Mouse (Mus musculus) colon, adult 2 months (tissue): Measurements from ENCODE around the gene 4921536K21Rik. TPM values are rescaled to one million over a fixed set of nuclear protein-coding genes. Genes with fewer than 3 reads are reported as not detected.

Source experiments
- polyA plus RNA-seq: library from polyadenylated mRNA; depleted of rRNA; stranded (reverse); fragments of >200 nt; gene quantifications from 2 replicates; pipeline ENCODE4 v1.2.3, GENCODE M21; 2012; rRNA removed

Gene 4921536K21Rik
- polyA plus RNA-seq: 0.67 and 0.97 TPM in 2 replicates

DNA sequence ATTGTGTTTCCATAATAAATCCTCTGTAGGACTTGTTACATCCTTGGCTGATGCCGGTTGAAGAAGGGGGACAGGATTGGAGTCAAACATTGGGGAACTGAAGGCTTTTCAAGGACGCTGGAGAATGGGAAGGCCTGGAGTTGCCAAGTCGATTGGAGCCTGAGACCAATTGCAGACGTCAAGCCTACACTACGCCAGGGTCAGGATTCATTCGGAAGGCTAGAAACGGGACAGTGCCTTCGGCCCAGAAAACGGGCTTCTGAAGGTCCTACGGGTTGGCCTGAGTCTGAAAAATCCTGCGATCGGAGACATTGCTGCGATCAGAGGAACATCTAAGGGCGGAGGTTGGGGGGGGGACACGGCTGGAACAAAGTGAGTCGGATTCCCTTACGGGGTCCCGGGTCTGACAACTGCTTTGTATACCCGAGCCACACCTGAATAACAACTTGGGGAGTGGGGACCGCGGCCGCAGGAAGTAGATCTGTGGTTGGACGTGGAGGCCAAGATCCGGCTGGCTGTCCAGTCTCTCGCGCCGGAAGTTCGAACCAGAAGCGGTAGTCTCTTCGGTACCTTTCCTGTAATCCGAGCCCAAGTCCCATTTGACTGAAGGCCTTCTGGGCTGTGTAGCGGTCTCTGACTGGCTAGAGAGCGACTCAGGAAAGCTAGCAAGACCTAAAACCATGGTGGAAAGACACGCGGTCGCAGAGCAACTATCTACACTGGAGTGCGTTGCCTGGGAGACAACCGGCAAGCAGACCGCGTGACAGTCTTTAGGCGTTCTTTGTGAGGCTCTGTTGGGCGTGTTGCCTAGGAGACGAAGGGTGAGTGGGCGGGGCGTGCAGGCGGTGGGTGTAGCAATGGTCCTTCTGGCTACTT is at the start of gene 4921536K21Rik, which contains the start of gene Dusp18:
Gene 4921536K21Rik (minus strand): TSS at position 693 of the 876 bp plus-strand sequence.
Gene Dusp18 (plus strand): TSS at position 835 of the 876 bp plus-strand sequence.

GRCm38 (mm10) chr11:3931511-3932211 is 36.8 kb upstream of the 4921536K21Rik start, which contains the start of gene Tcn2:
TSS of gene Tcn2 (minus strand) at chr11:3932159.

GRCm38 (mm10) chr11:3914109-3914840 is 19.4 kb upstream of the 4921536K21Rik start, which contains the start of gene Slc35e4:
TSS of gene Slc35e4 (minus strand) at chr11:3914664.

GRCm38 (mm10) chr11:3863454-3864112 is 31.3 kb downstream of the 4921536K21Rik start, which contains the start of gene Osbp2:
TSS of gene Osbp2 (minus strand) at chr11:3863903.

Other genes with a start within 250 kb of the 4921536K21Rik start
- gene Morc2a, start 245.9 kb downstream of the 4921536K21Rik start, polyA plus RNA-seq: 5.3 and 6.9 TPM in 2 replicates
- gene Osbp2, start 31.2 kb downstream of the 4921536K21Rik start, polyA plus RNA-seq: 0.39 and 0.55 TPM in 2 replicates
- 6.8 and 7.6 TPM in 2 replicates for gene Dusp18, start 142 bp upstream of the 4921536K21Rik start, polyA plus RNA-seq
- 22.2 and 26.5 TPM in 2 replicates for gene Slc35e4, start 19.6 kb upstream of the 4921536K21Rik start, polyA plus RNA-seq
- 111 and 118 TPM in 2 replicates for gene Tcn2, start 37.1 kb upstream of the 4921536K21Rik start, polyA plus RNA-seq
- 25.5 and 26.9 TPM in 2 replicates for gene Pes1, start 68.9 kb upstream of the 4921536K21Rik start, polyA plus RNA-seq
- not detected in 2 replicates for gene 4930556J24Rik, start 81.7 kb upstream of the 4921536K21Rik start, polyA plus RNA-seq
- 138 and 161 TPM in 2 replicates for gene Gal3st1, start 88.5 kb upstream of the 4921536K21Rik start, polyA plus RNA-seq
- gene Sec14l4, start 136.4 kb upstream of the 4921536K21Rik start, polyA plus RNA-seq: 0.30 and 0.40 TPM in 2 replicates
- gene Sec14l3, start 169.7 kb upstream of the 4921536K21Rik start, polyA plus RNA-seq: not detected in 2 replicates
- gene Mtfp1, start 200.3 kb upstream of the 4921536K21Rik start, polyA plus RNA-seq: 18.6 and 19.6 TPM in 2 replicates
- 1.8 and 2.2 TPM in 2 replicates for gene Sec14l2, start 228.3 kb upstream of the 4921536K21Rik start, polyA plus RNA-seq
- gene Rnf215, start 240.1 kb upstream of the 4921536K21Rik start, polyA plus RNA-seq: 20.2 and 23.7 TPM in 2 replicates